Mouse (Mus musculus): ENCODE data around the gene Myh2.

Gene Myh2

GRCm38 (mm10) chr11:67170727-67171126 lies at the start of gene Myh2:
Gene Myh2, plus strand, starts transcription at chr11:67171027.
- no peak for DNase-seq (ENCODE audit: low spot score in 2 of 2)

DNA sequence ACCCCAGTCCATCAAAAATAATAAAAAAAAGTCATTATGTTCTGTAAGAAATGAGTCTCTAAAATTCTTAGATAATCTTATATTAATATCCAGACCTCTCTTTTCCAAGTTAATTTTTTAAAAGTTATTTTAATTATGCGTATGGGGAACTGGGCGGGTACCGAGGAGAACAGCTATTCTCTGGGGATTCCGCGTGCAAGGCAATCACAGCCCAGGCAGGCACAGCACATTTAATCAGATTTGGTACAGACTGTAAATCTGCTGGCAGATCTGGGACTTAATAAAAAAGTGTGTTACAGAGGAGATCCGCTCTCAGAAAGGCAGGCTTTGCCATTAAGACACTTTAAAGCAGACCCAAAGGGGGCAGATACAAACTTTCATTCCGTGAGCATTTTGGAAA lies 45.9 kb upstream of the Myh2 start:
- no peak for DNase-seq (ENCODE audit: low spot score in 2 of 2)

GRCm38 (mm10) chr11:67125361-67125760 lies 45.5 kb upstream of the Myh2 start:
- peak; percentile 39 to 53 for DNase-seq (ENCODE audit: low spot score in 2 of 2)

- DNase-seq (ENCODE audit: low spot score in 2 of 2), result no peak
Measured at GRCm38 (mm10) chr11:67133526-67133925, 37.3 kb upstream of the Myh2 start.

- DNase-seq (ENCODE audit: low spot score in 2 of 2), result no peak
Measured at GRCm38 (mm10) chr11:67134654-67135053, 36.2 kb upstream of the Myh2 start.

DNA sequence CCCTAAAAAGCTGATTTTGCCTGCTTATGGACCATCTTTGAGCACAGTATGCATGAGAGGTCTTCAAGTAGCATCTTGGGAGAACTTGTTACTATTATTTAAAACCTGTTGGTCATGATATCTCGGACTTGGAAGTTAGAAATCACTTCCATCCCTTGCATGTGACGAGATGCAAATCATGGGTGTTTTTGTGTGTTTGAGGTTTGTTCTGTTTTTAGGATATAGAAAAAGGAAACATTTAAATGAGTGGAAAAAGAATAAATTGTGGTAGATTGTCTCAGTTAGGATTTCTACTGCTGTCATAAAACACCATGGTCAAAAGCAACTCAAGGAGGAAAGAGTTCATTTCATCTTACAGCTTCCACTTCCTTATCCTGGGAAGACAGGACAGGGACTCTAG lies 35.3 kb upstream of the Myh2 start:
- no peak for DNase-seq (ENCODE audit: low spot score in 2 of 2)

DNA sequence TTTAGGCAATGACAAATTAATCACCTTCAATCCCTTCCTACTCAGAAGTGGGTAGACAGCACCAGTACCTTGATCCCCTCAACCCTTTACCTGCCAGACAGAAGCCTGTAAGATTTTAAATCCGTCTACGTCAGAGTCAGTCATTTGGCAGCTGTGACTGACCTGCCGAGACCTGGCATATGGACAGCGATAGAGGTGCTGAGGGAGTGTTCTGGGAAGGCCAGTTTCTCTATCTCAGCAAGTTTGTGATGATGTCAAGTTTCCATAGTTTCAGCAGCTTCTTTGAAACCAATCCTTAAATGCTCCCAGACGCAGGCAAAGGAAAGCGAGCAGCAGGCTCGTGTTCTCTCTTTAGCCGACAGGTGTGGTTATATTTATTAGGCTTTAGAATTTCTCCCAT lies 31.3 kb upstream of the Myh2 start:
- DNase-seq (ENCODE audit: low spot score in 2 of 2), result no peak

GRCm38 (mm10) chr11:67140175-67140574 lies 30.7 kb upstream of the Myh2 start:
- DNase-seq (ENCODE audit: low spot score in 2 of 2), result no peak

- DNase-seq (ENCODE audit: low spot score in 2 of 2), result no peak
Measured at GRCm38 (mm10) chr11:67141031-67141430, 29.8 kb upstream of the Myh2 start.

DNA sequence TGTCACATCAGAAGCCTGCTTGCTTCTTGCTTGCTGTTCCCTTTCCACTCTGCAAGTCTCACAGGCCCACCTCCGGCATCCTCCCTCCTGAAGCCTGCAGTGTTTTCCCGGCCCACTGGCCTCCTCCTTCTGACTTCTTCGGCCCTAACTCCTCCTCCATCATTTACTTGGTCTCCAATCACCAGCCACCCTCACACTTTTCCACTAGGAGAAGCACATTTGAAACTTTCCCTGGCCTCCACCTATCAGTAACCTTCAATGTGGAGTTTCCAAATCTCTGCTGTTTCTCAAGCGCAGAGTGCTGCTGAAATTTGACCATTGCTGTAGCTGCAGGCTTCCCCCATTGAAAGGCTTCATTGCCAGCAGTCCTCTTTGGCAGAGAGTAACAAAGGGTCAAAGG lies 28.8 kb upstream of the Myh2 start:
- no peak for DNase-seq (ENCODE audit: low spot score in 2 of 2)

- DNase-seq (ENCODE audit: low spot score in 2 of 2), result no peak
Measured at GRCm38 (mm10) chr11:67143065-67143464, 27.8 kb upstream of the Myh2 start.

DNA sequence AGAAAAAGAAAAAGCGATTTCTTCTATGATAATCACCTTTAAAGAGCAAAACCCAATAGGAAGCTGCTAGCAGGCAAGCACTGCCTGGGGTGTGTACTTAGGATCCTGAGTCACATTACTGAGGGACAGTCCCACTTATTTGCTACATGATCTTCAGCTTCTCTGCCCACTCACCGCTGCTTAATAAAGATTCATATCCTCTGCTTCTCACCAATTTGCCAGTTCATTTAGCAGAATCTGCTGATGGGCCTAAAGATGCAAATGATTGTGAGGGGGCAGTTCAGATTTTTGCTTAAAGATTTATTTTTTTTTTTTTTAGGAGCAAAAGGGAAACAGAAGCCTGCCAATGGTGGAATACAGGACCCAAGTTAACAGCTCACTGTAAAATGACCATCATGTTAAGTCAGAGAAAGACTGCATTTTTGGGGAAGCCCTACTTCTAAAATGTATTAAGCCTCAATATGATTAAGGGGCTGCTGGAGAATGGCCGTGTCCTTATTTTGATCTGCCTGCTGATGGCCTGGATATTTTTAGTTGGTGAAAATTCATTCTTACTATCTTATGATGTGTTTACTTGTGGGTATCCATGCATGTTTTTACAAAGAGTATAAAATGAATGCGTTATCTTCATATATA lies 26.8 kb upstream of the Myh2 start:
- DNase-seq (ENCODE audit: low spot score in 2 of 2), result no peak

DNA sequence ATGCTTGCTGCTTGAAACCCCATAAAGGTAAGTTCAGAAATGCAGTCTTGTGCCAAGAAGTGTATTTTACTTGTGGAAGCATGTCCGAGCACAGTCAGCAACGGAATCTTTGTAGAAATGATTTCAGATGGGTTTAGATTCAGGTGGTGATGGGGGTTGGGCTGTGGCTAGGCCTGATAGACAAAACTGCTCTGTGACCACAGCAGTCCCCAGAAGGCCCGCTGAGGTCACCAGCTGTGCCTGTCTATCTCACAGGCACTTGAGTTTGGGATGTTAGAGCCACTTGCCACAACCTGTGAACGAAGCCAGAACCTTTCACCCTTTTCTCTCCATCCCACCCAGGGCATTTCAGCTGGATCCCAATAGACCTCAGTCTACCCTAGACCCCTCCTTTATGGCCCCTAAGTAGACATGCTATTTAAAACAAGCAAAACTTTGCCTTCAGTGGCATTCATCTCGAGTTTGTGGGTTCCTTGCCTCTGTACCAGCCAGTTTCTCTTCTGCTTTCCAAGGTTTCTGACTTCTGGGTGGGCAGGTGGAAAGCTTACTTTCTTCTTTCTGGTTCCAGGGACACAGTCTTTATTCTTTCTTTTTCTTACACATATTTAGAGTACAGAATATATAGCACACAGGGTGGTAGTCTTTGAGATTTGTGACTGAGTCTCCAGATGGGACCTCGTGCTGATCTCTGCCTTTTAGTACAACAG lies 26.1 kb upstream of the Myh2 start:
- no peak for DNase-seq (ENCODE audit: low spot score in 2 of 2)

- DNase-seq (ENCODE audit: low spot score in 2 of 2), result no peak
Measured at GRCm38 (mm10) chr11:67145482-67146408, 25.1 kb upstream of the Myh2 start.

GRCm38 (mm10) chr11:67146409-67147282 lies 24.2 kb upstream of the Myh2 start:
- DNase-seq (ENCODE audit: low spot score in 2 of 2), result no peak

- DNase-seq (ENCODE audit: low spot score in 2 of 2), result no peak
Measured at GRCm38 (mm10) chr11:67147283-67147921, 23.4 kb upstream of the Myh2 start.

GRCm38 (mm10) chr11:67148286-67149012 lies 22.4 kb upstream of the Myh2 start:
- DNase-seq (ENCODE audit: low spot score in 2 of 2), result no peak

GRCm38 (mm10) chr11:67150237-67150636 lies 20.6 kb upstream of the Myh2 start:
- DNase-seq (ENCODE audit: low spot score in 2 of 2), result no peak

DNA sequence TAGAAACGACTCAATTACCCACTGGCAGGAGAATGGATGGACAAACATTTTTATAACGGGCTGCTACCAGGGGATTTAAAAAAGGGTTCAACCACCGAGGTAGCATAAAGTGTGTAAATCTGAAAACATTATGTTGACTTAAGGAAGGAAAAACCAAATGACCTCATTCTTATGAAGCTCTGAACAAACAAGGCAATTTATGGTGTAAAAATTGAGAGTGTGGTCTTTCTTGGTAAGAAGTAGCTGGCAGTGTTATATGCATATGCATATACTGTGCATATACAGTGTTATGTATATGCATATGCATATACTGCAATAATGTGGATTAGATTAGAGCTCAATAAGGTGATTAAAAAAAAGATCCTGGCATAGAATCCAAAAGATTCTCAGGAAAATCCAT lies 19.7 kb upstream of the Myh2 start:
- DNase-seq (ENCODE audit: low spot score in 2 of 2), result no peak

All from frontal cortex, postnatal 25 days (tissue).